Mouse (Mus musculus) midbrain, embryonic 10.5 days (tissue): ENCODE data around the gene Tprg. TPM values are rescaled to one million over a fixed set of nuclear protein-coding genes. Genes with fewer than 3 reads are reported as not detected.

Experiments
- DNase-seq: peaks from one replicate; pipeline ENCODE4 v3.0.0-alpha.2; 2017; ENCODE audit warnings: low spot score
- H3K27ac ChIP-seq: fragments of 300-500 bp; sonication (generic); replicated peaks from 2 replicates; pipeline ENCODE4 v1.5.1; 2016; ENCODE audit warnings: mild to moderate bottlenecking
- H3K27me3 ChIP-seq: fragments of 300-500 bp; sonication (generic); 2 replicates; pipeline ENCODE4 v1.6.1; 2016; ENCODE audit warnings: low read depth, mild to moderate bottlenecking; ENCODE audit not compliant: poor library complexity, severe bottlenecking
- H3K36me3 ChIP-seq: fragments of 300-500 bp; sonication (generic); 2 replicates; pipeline ENCODE4 v1.6.1; 2016; ENCODE audit warnings: mild to moderate bottlenecking, moderate library complexity
- H3K4me1 ChIP-seq: fragments of 300-500 bp; sonication (generic); 2 replicates; pipeline ENCODE4 v1.6.1; 2016
- H3K4me3 ChIP-seq: fragments of 300-500 bp; sonication (generic); 2 replicates; pipeline ENCODE4 v1.5.1; 2016; ENCODE audit warnings: mild to moderate bottlenecking, moderate library complexity
- H3K9me3 ChIP-seq: fragments of 300-500 bp; sonication (generic); replicated peaks from 2 replicates; pipeline ENCODE4 v1.6.1; 2016; ENCODE audit warnings: mild to moderate bottlenecking
- WGBS: fragments of 180-500 bp; shearing (Covaris S2); methylation state at CpG from one replicate; pipeline ENCODE4 v1.1.7; 2016; 5-methylcytosine and 5-hydroxymethylcytosine counted together
- polyA plus RNA-seq: library from polyadenylated mRNA; unstranded; fragments of >200 nt; fragmentation: Nextera tagmentation; extraction: Ambion mirVana; gene quantifications from 2 replicates; pipeline ENCODE4 v1.2.1, GENCODE M21; 2016

Tprg gene
- polyA plus RNA-seq = not detected in 2 replicates

GRCm38 (mm10) chr16:25286517-25286916 is at the start of gene Tprg:
Gene Tprg, plus strand, starts transcription at chr16:25286817.
- no peaks in the 10 kb centered on the region for H3K27me3 ChIP-seq
- H3K4me3 ChIP-seq = no peak within 1 kb of the TSS
- no peaks in the 10 kb centered on the region for H3K36me3 ChIP-seq
- 91% methylated on average over 5 of the region's 5 CpGs for WGBS
- H3K4me1 ChIP-seq = no peaks in the 10 kb centered on the region
- no peaks in the 10 kb centered on the region for H3K9me3 ChIP-seq
- no peak for DNase-seq
- no peak within 1 kb of the TSS for H3K27ac ChIP-seq

GRCm38 (mm10) chr16:25238274-25239050 is 48.2 kb upstream of the Tprg start:
- DNase-seq = no peak
- WGBS = 88% methylated on average over 11 of the region's 11 CpGs
- no peaks in the 10 kb centered on the region for H3K27me3 ChIP-seq
- no peaks in the 10 kb centered on the region for H3K4me1 ChIP-seq
- no peak overlapping the region for H3K4me3 ChIP-seq
- no peak overlapping the region for H3K27ac ChIP-seq
- no peaks in the 10 kb centered on the region for H3K9me3 ChIP-seq
- H3K36me3 ChIP-seq = no peaks in the 10 kb centered on the region

GRCm38 (mm10) chr16:25248889-25249288 is 37.7 kb upstream of the Tprg start:
- Histone ChIP-seq H3K27ac (no peak overlapping the region), H3K4me3 (no peak overlapping the region), H3K36me3 (no peaks in the 10 kb centered on the region), H3K4me1 (no peaks in the 10 kb centered on the region), H3K9me3 (no peaks in the 10 kb centered on the region), H3K27me3 (no peaks in the 10 kb centered on the region)
- no peak for DNase-seq
- 92% methylated on average over 6 of the region's 6 CpGs for WGBS

GRCm38 (mm10) chr16:25250129-25250749 is 36.4 kb upstream of the Tprg start:
- DNase-seq = no peak
- H3K36me3 ChIP-seq = no peaks in the 10 kb centered on the region
- H3K4me3 ChIP-seq = no peak overlapping the region
- no peaks in the 10 kb centered on the region for H3K4me1 ChIP-seq
- H3K27ac ChIP-seq = no peak overlapping the region
- no peaks in the 10 kb centered on the region for H3K9me3 ChIP-seq
- H3K27me3 ChIP-seq = no peaks in the 10 kb centered on the region
- WGBS = 90% methylated on average over 6 of the region's 6 CpGs

GRCm38 (mm10) chr16:25251080-25251479 is 35.5 kb upstream of the Tprg start:
- Histone ChIP-seq H3K27me3 (no peaks in the 10 kb centered on the region), H3K9me3 (no peaks in the 10 kb centered on the region)
- WGBS = 92% methylated on average over 9 of the region's 9 CpGs

GRCm38 (mm10) chr16:25254646-25255045 is 32.0 kb upstream of the Tprg start:
- Histone ChIP-seq H3K36me3 (no peaks in the 10 kb centered on the region), H3K27me3 (no peaks in the 10 kb centered on the region), H3K4me1 (no peaks in the 10 kb centered on the region), H3K4me3 (no peak overlapping the region), H3K27ac (no peak overlapping the region), H3K9me3 (no peaks in the 10 kb centered on the region)
- 92% methylated on average over 6 of the region's 6 CpGs for WGBS
- DNase-seq = no peak

More at GRCm38 (mm10) chr16:25251080-25251479, 35.5 kb upstream of the Tprg start:
- no peak overlapping the region for H3K4me3 ChIP-seq
- H3K4me1 ChIP-seq = no peaks in the 10 kb centered on the region
- no peaks in the 10 kb centered on the region for H3K36me3 ChIP-seq
- DNase-seq = no peak
- no peak overlapping the region for H3K27ac ChIP-seq

GRCm38 (mm10) chr16:25255186-25255585 is 31.4 kb upstream of the Tprg start:
- no peak for DNase-seq
- Histone ChIP-seq H3K36me3 (no peaks in the 10 kb centered on the region), H3K27ac (no peak overlapping the region), H3K9me3 (no peaks in the 10 kb centered on the region), H3K4me3 (no peak overlapping the region), H3K27me3 (no peaks in the 10 kb centered on the region), H3K4me1 (no peaks in the 10 kb centered on the region)
- 95% methylated on average over 11 of the region's 11 CpGs for WGBS

GRCm38 (mm10) chr16:25255603-25256260 is 30.9 kb upstream of the Tprg start:
- no peaks in the 10 kb centered on the region for H3K36me3 ChIP-seq
- H3K27ac ChIP-seq = no peak overlapping the region
- WGBS = 92% methylated on average over 8 of the region's 8 CpGs
- no peaks in the 10 kb centered on the region for H3K27me3 ChIP-seq
- DNase-seq = no peak
- H3K4me3 ChIP-seq = no peak overlapping the region
- no peaks in the 10 kb centered on the region for H3K9me3 ChIP-seq
- no peaks in the 10 kb centered on the region for H3K4me1 ChIP-seq

GRCm38 (mm10) chr16:25262306-25262705 is 24.3 kb upstream of the Tprg start:
- WGBS = 93% methylated on average over 5 of the region's 5 CpGs
- no peaks in the 10 kb centered on the region for H3K4me1 ChIP-seq
- H3K4me3 ChIP-seq = no peak overlapping the region
- H3K36me3 ChIP-seq = no peaks in the 10 kb centered on the region
- H3K9me3 ChIP-seq = no peaks in the 10 kb centered on the region
- no peak overlapping the region for H3K27ac ChIP-seq
- H3K27me3 ChIP-seq = no peaks in the 10 kb centered on the region; the same call in 1 of the 2 replicates
- no peak for DNase-seq

- Histone ChIP-seq H3K4me3 (no peak overlapping the region), H3K9me3 (no peaks in the 10 kb centered on the region), H3K4me1 (no peaks in the 10 kb centered on the region), H3K36me3 (no peaks in the 10 kb centered on the region), H3K27me3 (no peaks in the 10 kb centered on the region; the same call in 1 of the 2 replicates), H3K27ac (no peak overlapping the region)
- no peak for DNase-seq
- WGBS = 87% methylated on average over 4 of the region's 4 CpGs
Observed at GRCm38 (mm10) chr16:25262965-25263364, 23.7 kb upstream of the Tprg start.

GRCm38 (mm10) chr16:25263520-25264149 is 23.0 kb upstream of the Tprg start:
- Histone ChIP-seq H3K4me1 (no peaks in the 10 kb centered on the region), H3K4me3 (no peak overlapping the region)
- DNase-seq = peak; percentile 76

GRCm38 (mm10) chr16:25265177-25265576 is 21.4 kb upstream of the Tprg start:
- H3K27me3 ChIP-seq = no peaks in the 10 kb centered on the region; the same call in 1 of the 2 replicates
- no peaks in the 10 kb centered on the region for H3K9me3 ChIP-seq
- no peaks in the 10 kb centered on the region for H3K4me1 ChIP-seq
- H3K36me3 ChIP-seq = no peaks in the 10 kb centered on the region
- no peak overlapping the region for H3K27ac ChIP-seq
- DNase-seq = no peak
- H3K4me3 ChIP-seq = no peak overlapping the region
- WGBS = 91% methylated on average over 11 of the region's 11 CpGs

More at GRCm38 (mm10) chr16:25263520-25264149, 23.0 kb upstream of the Tprg start:
- Histone ChIP-seq H3K27ac (no peak overlapping the region), H3K9me3 (no peaks in the 10 kb centered on the region), H3K27me3 (no peaks in the 10 kb centered on the region; the same call in 1 of the 2 replicates), H3K36me3 (no peaks in the 10 kb centered on the region)
- WGBS = 47% methylated on average over 9 of the region's 9 CpGs
